Mouse (Mus musculus): ENCODE results near the gene Enkur.
A peak's percentile ranks its signal among the peaks of the same experiment; 100 is the strongest.
"Not testable (repeated sequence)": the region's sequence is repeated elsewhere in the genome, so short reads cannot be mapped to it uniquely, and the experiment has no call there.

Gene Enkur

GRCm38 (mm10) chr2:21204912-21205830 is at the start of gene Enkur, which contains the start of gene Thnsl1:
Gene Enkur, minus strand, starts transcription at chr2:21205365.
Gene Thnsl1, plus strand, starts transcription at chr2:21205724.
- DNase-seq (ENCODE audit: low spot score), result peak; percentile 94

GRCm38 (mm10) chr2:21254308-21254707 is 49.1 kb upstream of the Enkur start:
- DNase-seq (ENCODE audit: low spot score), result no peak

GRCm38 (mm10) chr2:21253644-21254043 is 48.5 kb upstream of the Enkur start:
- no peak for DNase-seq (ENCODE audit: low spot score)

GRCm38 (mm10) chr2:21245477-21246102 is 40.4 kb upstream of the Enkur start:
- DNase-seq (ENCODE audit: low spot score), result no peak

- DNase-seq (ENCODE audit: low spot score), result no peak
These were observed 39.8 kb upstream of the Enkur start for GRCm38 (mm10) chr2:21244986-21245385.

- not testable (repeated sequence) for DNase-seq (ENCODE audit: low spot score)
These were observed 38.9 kb upstream of the Enkur start for GRCm38 (mm10) chr2:21244104-21244503.

GRCm38 (mm10) chr2:21236846-21237245 is 31.7 kb upstream of the Enkur start:
- no peak for DNase-seq (ENCODE audit: low spot score)

GRCm38 (mm10) chr2:21235844-21236386 is 30.8 kb upstream of the Enkur start:
- no peak for DNase-seq (ENCODE audit: low spot score)

GRCm38 (mm10) chr2:21234871-21235648 is 29.9 kb upstream of the Enkur start:
- no peak for DNase-seq (ENCODE audit: low spot score)

- DNase-seq (ENCODE audit: low spot score), result no peak
These were observed 26.0 kb upstream of the Enkur start for GRCm38 (mm10) chr2:21231147-21231546.

- DNase-seq (ENCODE audit: low spot score), result no peak
These were observed 25.1 kb upstream of the Enkur start for GRCm38 (mm10) chr2:21230276-21230675.

GRCm38 (mm10) chr2:21222453-21223384 is 17.6 kb upstream of the Enkur start:
- no peak for DNase-seq (ENCODE audit: low spot score)

GRCm38 (mm10) chr2:21215284-21215683 is 10.1 kb upstream of the Enkur start:
- no peak for DNase-seq (ENCODE audit: low spot score)

GRCm38 (mm10) chr2:21214322-21214721 is 9.2 kb upstream of the Enkur start:
- DNase-seq (ENCODE audit: low spot score), result no peak

- DNase-seq (ENCODE audit: low spot score), result no peak
These were observed 6.2 kb upstream of the Enkur start for GRCm38 (mm10) chr2:21211361-21211760.

GRCm38 (mm10) chr2:21206278-21206677 is 1.1 kb upstream of the Enkur start:
- DNase-seq (ENCODE audit: low spot score), result no peak

GRCm38 (mm10) chr2:21205831-21206159 is 630 bp upstream of the Enkur start:
- no peak for DNase-seq (ENCODE audit: low spot score)

- no peak for DNase-seq (ENCODE audit: low spot score)
These were observed 2.4 kb downstream of the Enkur start for GRCm38 (mm10) chr2:21202754-21203153.

- DNase-seq (ENCODE audit: low spot score), result no peak
These were observed 6.1 kb downstream of the Enkur start for GRCm38 (mm10) chr2:21199051-21199450.

- DNase-seq (ENCODE audit: low spot score), result no peak
These were observed 9.9 kb downstream of the Enkur start for GRCm38 (mm10) chr2:21195233-21195632.

- no peak for DNase-seq (ENCODE audit: low spot score)
These were observed 13.9 kb downstream of the Enkur start for GRCm38 (mm10) chr2:21191232-21191631.
